Mouse (Mus musculus): ENCODE results near the gene Prpf3. TPM values are rescaled to one million over a fixed set of nuclear protein-coding genes. Genes with fewer than 3 reads are reported as not detected.
"Not testable (repeated sequence)": the region's sequence is repeated elsewhere in the genome, so short reads cannot be mapped to it uniquely, and the experiment has no call there.

Gene Prpf3
- polyA plus RNA-seq, 1 experiment from 2014 or later = 22.7 TPM

DNA sequence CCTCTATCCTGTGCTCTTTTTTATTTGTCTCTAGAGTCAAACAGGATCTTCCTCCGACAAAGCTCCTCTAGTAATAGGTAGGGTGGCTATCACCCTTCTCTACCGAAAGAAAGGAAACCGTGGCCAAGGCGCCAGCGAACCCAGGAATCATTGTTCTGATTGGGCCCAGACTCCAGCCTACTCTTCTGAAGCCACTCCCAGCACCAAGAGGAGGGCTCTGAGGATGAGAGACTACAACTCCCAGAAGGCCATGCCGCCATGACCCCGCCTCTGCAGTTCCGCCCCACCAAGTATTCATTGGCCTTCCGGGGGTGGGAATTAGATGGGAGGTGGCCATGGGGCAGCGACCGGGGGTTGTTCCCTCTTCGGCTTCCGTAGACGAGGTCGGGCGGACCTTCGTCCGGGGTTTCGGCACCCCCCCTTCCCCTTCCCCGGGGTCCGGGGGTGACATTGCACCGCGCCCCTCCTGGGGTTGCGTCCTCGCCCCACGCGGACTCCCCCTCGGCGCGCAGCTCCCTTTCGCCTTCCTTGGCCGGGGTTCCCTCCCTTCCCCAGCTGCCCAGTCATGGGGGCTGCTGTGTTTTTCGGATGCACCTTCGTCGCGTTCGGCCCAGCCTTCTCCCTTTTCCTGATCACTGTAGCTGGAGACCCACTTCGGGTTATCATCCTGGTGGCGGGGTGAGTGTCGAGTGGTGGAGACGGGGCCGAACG lies 38.1 kb upstream of the Prpf3 start, which contains the start of gene Aph1a:
Gene Aph1a (plus strand): TSS at position 364 of the 711 bp plus-strand sequence.
- peak within 1 kb of the TSS; percentile 81 for H3K9ac ChIP-seq
- ATAC-seq (ENCODE audit: insufficient read depth) = peak; percentile 98
- under 1% methylated on average over 28 of the region's 43 CpGs for WGBS (ENCODE audit: insufficient replicate concordance)

DNA sequence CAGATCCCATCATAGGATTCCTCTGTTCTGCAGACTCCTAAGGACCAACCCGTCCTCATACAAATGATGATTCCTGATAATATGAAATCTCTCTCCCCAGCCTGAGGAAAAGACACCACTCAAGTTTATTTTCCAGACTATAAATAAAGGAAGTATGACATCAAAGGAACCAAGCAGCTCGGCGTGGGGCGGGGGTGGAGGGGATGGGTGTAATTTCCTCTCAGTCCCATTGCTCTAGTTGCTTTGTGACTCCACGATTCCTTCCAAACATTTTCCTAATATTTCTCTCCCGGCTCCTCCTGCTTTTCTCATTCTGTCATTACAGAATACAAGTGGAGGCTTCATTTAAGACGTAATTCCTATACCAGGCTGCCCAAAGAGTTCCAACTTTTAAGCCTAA lies 37.4 kb upstream of the Prpf3 start:
- ATAC-seq (ENCODE audit: insufficient read depth) = no peak
- H3K9me3 ChIP-seq (replicated peaks) = no peaks in the 10 kb centered on the region
- H3K4me1 ChIP-seq (replicated peaks) = peaks cover 44% of the 10 kb centered on the region
- 10% methylated on average over 7 of the region's 7 CpGs for WGBS (ENCODE audit: insufficient replicate concordance)
- peak overlapping the region; percentile 44 for H3K9ac ChIP-seq
- H3K4me3 ChIP-seq (replicated peaks) = peak overlapping the region; percentile 69
- 0 out of 2 replicates have a peak, but pooled peaks cover 5% of the 10 kb centered on the region for H3K36me3 ChIP-seq (replicated peaks)
- peak overlapping the region; percentile 87 for H3K4me2 ChIP-seq
- peak overlapping the region; percentile 4; the same call in 1 of the 2 replicates for H3K27ac ChIP-seq (replicated peaks)
- peaks cover 9% of the 10 kb centered on the region; the same call in 1 of the 2 replicates for H3K27me3 ChIP-seq

More for the DNA sequence above, 38.1 kb upstream of the Prpf3 start, which contains the start of gene Aph1a:
- H3K36me3 ChIP-seq (replicated peaks); H3K27me3 ChIP-seq; H3K9me3 ChIP-seq (replicated peaks): not testable (repeated sequence)
- peak within 1 kb of the TSS; percentile 87 for H3K4me2 ChIP-seq
- H3K27ac ChIP-seq (replicated peaks) = peak within 1 kb of the TSS; percentile 72
- H3K4me1 ChIP-seq (replicated peaks) = peaks cover 44% of the 10 kb centered on the region
- H3K4me3 ChIP-seq (replicated peaks) = peak within 1 kb of the TSS; percentile 69

DNA sequence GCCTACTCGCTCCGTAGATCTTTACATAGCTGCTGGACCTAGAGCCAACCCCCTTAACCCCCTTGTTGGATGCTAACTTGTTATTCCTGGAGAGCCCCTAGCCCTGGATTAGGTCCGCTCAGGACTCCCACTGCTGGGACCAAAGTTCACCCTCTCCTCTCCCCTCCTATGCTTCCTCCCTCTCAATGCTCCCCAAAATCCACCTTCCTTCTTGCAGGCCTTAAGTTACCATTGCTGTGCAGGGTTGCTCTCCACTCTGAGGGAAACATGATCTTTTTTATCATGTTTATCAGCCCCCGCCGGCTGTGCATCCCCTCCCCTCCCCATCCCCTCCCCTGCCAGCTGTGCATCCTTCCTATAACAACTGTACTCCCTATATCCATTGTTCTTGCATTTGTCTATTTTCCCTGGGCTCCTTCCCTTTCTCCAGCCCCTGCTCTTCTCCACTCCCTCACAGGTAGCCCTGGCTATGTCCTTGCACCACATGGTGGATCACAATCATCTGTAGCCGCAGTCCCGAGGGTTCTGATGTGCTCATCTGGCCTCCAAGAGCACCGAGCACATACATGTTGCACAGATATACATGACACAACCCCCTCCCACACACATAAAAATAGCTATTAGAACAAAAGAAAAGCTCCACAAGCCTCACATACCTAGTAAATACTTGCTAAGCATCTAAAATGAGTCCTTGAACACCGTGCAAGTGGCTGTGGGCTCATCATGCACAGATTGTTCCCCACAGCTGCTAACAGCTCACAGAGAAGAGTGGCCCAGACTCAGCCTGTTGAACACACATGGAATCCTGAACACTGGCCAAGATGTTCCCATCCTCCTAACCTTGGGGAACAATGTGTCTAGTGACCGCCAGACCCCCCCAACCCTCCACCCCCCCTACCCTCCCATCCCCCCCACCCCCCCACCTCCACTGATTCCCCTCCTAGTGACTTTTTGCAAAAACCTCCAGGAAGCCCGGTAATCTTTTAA lies 36.7 kb upstream of the Prpf3 start:
- WGBS (ENCODE audit: insufficient replicate concordance) = 26% methylated on average over 11 of the region's 11 CpGs
- no peaks in the 10 kb centered on the region for H3K9me3 ChIP-seq (replicated peaks)
- H3K36me3 ChIP-seq (replicated peaks) = 0 out of 2 replicates have a peak, but pooled peaks cover under 1% of the 10 kb centered on the region
- ATAC-seq (ENCODE audit: insufficient read depth) = no peak
- peak overlapping the region; percentile 87 for H3K4me2 ChIP-seq
- peaks cover 9% of the 10 kb centered on the region; the same call in 1 of the 2 replicates for H3K27me3 ChIP-seq
- H3K4me3 ChIP-seq (replicated peaks) = peak overlapping the region; percentile 19
- H3K27ac ChIP-seq (replicated peaks) = peak overlapping the region; percentile 61
- peak overlapping the region; percentile 10; the same call in 1 of the 2 replicates for H3K9ac ChIP-seq
- H3K4me1 ChIP-seq (replicated peaks) = peaks cover 44% of the 10 kb centered on the region

DNA sequence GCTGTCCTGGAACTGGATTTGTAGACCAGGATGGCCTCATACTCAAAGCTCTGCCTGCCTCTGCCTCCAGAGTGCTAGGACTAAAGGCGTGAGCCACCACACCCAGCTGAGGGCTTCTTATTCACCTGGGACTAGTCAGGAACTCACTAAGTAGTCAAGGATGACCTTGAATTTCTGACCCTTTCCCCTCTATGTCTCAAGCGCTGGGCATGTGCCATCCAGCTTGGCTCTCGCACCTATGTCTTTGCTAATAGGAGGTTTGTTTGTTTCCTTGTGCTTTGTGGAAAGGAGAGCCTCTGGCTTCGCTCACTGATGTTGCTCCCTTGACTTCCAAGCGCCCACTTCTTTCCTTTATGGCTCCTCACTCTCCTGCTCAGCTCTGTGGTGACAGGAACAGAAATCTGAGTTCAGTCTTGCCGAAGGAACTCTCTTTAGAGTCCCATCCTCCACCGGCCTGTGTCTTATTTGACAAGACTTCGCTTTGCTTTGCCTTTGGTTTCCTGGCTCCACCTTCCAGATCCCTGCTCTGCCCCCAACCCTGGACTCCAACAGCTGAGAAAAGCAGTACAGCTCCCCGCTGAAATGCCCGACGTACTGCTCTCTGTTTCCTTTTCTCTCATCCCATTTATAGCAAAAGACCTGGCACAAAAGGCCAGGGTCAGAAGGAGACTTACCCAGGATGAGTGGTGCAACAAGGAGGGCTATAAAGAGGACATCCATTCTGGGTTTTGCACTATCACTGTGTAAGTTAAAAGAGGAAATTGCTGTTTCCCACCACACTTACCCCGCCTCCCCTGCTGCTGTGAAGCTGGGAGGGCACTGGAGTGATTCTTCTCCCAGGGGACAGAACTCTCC lies 35.8 kb upstream of the Prpf3 start, which contains the start of gene BC028528:
Gene BC028528 (minus strand): TSS at position 795 of the 855 bp plus-strand sequence.
- Histone ChIP-seq H3K27ac (replicated peaks) (peak within 1 kb of the TSS; percentile 61), H3K36me3 (replicated peaks) (no peaks in the 10 kb centered on the region), H3K27me3 (peaks cover 9% of the 10 kb centered on the region; the same call in 1 of the 2 replicates), H3K4me3 (replicated peaks) (peak within 1 kb of the TSS; percentile 19), H3K4me1 (replicated peaks) (peaks cover 44% of the 10 kb centered on the region), H3K9ac (peak within 1 kb of the TSS; percentile 10; the same call in 1 of the 2 replicates), H3K4me2 (peak within 1 kb of the TSS; percentile 87), H3K9me3 (replicated peaks) (no peaks in the 10 kb centered on the region)
- WGBS (ENCODE audit: insufficient replicate concordance) = 19% methylated on average over 12 of the region's 12 CpGs
- ATAC-seq (ENCODE audit: insufficient read depth) = no peak

DNA sequence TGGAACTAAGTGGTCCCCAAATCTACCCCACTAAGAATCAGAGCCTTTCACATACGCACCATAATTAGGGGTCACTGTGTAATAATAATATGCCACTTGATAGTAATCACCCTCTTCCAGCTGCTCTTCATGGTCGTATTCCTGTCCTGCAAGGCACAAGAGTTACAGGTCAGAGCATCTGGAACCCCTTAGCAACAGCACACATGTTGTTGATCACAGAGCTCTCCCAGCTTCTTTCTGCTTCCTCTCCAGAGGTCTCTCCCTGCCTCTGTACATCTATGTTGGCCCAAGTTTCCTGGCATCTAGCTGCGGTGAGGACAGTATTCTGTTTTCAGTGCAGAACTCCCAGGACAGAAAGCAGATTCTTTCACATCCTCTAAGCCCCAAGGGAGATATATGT lies 34.0 kb upstream of the Prpf3 start:
- Histone ChIP-seq H3K27ac (replicated peaks) (no peak overlapping the region), H3K4me2 (no peak overlapping the region), H3K36me3 (replicated peaks) (no peaks in the 10 kb centered on the region), H3K9me3 (replicated peaks) (no peaks in the 10 kb centered on the region), H3K9ac (no peak overlapping the region), H3K4me1 (replicated peaks) (peaks cover 43% of the 10 kb centered on the region), H3K27me3 (peaks cover 15% of the 10 kb centered on the region; the same call in 1 of the 2 replicates), H3K4me3 (replicated peaks) (no peak overlapping the region)
- WGBS (ENCODE audit: insufficient replicate concordance) = 72% methylated on average over 3 of the region's 3 CpGs
- no peak for ATAC-seq (ENCODE audit: insufficient read depth)

DNA sequence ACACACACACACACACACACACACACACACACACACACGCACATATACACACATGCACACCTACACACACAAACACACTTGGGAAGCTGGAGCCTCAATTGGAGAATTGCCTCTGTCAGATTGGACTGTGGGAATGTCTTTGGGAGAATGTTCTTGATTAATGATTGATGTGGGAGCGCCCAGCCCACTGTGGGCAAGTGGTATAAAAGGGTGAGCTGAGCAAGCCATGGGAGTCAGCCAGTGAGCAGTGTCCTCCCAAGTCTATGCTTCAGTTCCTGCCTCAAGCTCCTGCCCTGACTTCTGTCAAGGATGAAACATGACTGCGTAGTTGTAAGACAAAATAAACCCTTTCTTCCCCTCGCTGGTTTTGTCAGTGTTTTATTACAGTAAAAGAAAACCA lies 31.9 kb upstream of the Prpf3 start:
- Histone ChIP-seq H3K27me3 (peaks cover 23% of the 10 kb centered on the region), H3K36me3 (replicated peaks) (no peaks in the 10 kb centered on the region), H3K27ac (replicated peaks) (no peak overlapping the region), H3K4me2 (no peak overlapping the region), H3K9me3 (replicated peaks) (no peaks in the 10 kb centered on the region), H3K9ac (no peak overlapping the region), H3K4me3 (replicated peaks) (no peak overlapping the region), H3K4me1 (replicated peaks) (peaks cover 40% of the 10 kb centered on the region)
- no peak for ATAC-seq (ENCODE audit: insufficient read depth)
- 66% methylated on average over 4 of the region's 4 CpGs for WGBS (ENCODE audit: insufficient replicate concordance)

DNA sequence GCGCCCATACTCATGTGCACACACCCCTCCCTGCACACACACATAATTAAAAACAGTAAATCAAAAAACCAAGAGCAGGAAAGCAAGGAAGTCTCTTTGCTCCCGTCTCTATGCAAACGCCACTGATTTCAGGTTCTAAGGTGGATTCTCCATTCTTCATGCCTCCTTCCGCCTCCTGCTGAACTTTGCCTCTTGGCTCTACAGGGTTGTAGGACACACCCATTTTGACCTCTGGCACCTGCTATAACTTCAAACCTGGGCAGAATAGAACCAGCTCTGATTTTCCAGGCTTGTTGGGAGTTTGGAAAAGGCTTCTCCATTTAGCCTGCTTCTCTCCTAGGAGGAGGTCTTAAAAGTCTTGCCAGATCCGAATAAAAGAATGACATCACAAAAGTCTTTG lies 28.7 kb upstream of the Prpf3 start:
- WGBS (ENCODE audit: insufficient replicate concordance) = 74% methylated on average over 5 of the region's 5 CpGs
- no peak overlapping the region for H3K27ac ChIP-seq (replicated peaks)
- H3K4me1 ChIP-seq (replicated peaks) = peaks cover 31% of the 10 kb centered on the region
- no peaks in the 10 kb centered on the region for H3K9me3 ChIP-seq (replicated peaks)
- ATAC-seq (ENCODE audit: insufficient read depth) = no peak
- no peak overlapping the region for H3K4me3 ChIP-seq (replicated peaks)
- H3K9ac ChIP-seq = no peak overlapping the region
- peaks cover 39% of the 10 kb centered on the region for H3K27me3 ChIP-seq
- H3K4me2 ChIP-seq = no peak overlapping the region
- H3K36me3 ChIP-seq (replicated peaks) = no peaks in the 10 kb centered on the region

DNA sequence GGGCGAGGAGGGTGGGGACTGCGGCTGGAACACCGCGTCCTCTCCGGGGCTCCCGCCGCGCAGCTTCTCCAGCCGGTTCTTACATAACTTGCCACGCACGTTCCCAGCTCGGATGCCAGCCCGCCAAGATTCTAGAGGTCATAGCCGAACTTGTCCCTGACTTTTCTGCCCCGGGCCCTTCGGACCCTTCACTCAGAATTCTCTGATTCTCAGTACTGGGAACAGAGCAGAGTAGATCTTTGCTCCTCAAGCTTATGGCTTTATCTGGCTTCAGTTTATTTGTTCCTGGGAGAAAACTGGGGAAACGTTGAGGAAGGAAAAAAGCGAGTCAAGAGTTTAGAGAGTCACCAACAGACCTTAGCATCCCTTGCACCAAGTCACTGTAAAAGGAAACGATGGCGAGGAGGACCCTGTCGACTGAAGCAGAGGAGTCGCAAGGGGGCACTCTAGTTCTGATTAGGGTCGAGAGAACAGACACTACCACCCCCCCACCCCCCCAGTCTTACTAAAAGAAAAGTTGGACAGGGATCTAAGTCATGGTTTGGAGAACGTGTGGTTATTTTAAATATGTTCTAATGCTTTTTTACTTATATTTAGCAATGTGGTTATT lies 27.2 kb upstream of the Prpf3 start:
- H3K36me3 ChIP-seq (replicated peaks) = no peaks in the 10 kb centered on the region
- peaks cover 39% of the 10 kb centered on the region for H3K27me3 ChIP-seq
- H3K9me3 ChIP-seq (replicated peaks) = no peaks in the 10 kb centered on the region
- no peak overlapping the region for H3K27ac ChIP-seq (replicated peaks)
- WGBS (ENCODE audit: insufficient replicate concordance) = 3% methylated on average over 24 of the region's 24 CpGs
- H3K4me3 ChIP-seq (replicated peaks) = peak overlapping the region; percentile 58
- no peak for ATAC-seq (ENCODE audit: insufficient read depth)
- H3K9ac ChIP-seq = peak overlapping the region; percentile 43; the same call in 1 of the 2 replicates
- H3K4me2 ChIP-seq = peak overlapping the region; percentile 95
- H3K4me1 ChIP-seq (replicated peaks) = peaks cover 31% of the 10 kb centered on the region

DNA sequence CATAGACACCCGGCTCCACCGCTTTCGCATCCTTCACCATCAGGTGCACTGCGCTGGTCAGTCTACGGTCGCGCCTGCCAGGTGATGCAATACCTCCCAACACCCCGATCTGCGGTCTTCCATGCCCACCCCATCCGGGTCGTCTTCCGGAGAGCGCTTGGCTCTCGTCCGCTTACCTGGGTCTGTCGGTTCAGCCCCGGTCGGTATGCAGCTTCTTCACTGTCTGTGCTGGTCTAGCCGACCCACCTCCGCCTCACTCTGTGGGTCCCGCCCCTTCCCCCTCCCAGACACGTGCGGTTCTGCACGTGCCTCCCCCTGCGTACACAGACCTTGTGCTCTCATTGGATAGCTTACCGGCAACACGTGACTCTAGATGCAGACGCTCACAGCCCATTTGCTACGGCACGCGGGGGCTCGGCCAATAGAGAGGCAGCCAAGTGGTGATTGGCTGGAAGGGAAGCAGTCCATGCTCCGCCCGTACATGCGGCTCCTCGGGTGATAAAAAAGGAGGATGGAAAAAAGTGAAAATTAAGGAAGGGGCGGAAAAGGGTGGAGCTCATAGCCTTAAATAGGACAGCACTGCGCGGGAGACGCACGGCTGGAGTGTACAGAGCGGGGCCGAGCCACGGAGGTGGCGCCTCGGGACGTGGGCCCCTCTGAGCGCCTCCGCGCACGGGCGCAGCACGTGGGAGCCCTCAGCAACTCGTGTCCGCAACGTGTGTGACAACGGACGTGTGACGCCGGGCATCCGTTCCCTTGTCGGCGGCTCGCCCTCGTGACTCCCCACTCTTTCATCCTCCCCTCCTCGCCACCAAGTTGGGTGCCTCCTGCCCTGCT lies 26.5 kb upstream of the Prpf3 start, which contains the start of gene Ciart:
Gene Ciart (minus strand): TSS at position 273 of the 837 bp plus-strand sequence.
- peak within 1 kb of the TSS; percentile 43; the same call in 1 of the 2 replicates for H3K9ac ChIP-seq
- H3K4me3 ChIP-seq (replicated peaks) = peak within 1 kb of the TSS; percentile 58
- no peaks in the 10 kb centered on the region for H3K36me3 ChIP-seq (replicated peaks)
- under 1% methylated on average over 66 of the region's 66 CpGs for WGBS (ENCODE audit: insufficient replicate concordance)
- peak; percentile 94 for ATAC-seq (ENCODE audit: insufficient read depth)
- H3K9me3 ChIP-seq (replicated peaks) = no peaks in the 10 kb centered on the region
- H3K27me3 ChIP-seq = peaks cover 39% of the 10 kb centered on the region
- H3K4me2 ChIP-seq = peak within 1 kb of the TSS; percentile 95
- peaks cover 31% of the 10 kb centered on the region for H3K4me1 ChIP-seq (replicated peaks)
- no peak within 1 kb of the TSS for H3K27ac ChIP-seq (replicated peaks)
